Mouse (Mus musculus) MEL (cell line): ENCODE measurements at regions not wholly inside any gene's neighbourhood (a gene's known extent, or its start where the extent isn't known, plus 50 kb on each side); places are given as distances from the start of the nearest gene placed in this dataset.

Experiments
- DNase-seq: peaks from one replicate; pipeline ENCODE4 v3.0.0; 2011; ENCODE audit warnings: low read depth, low spot score
- H3K27ac ChIP-seq: 2 replicates; pipeline ENCODE4 v1.5.1; 2012; ENCODE audit warnings: low read depth, mild to moderate bottlenecking, control low read depth, low read length, moderate library complexity; ENCODE audit not compliant: control insufficient read depth
- H3K27me3 ChIP-seq, 2 experiments: fragments of 150-350 bp in 1 of 2; sonication (generic) in 1 of 2; 2 replicates each; pipeline ENCODE4 v1.6.1; 2012; ENCODE audit warnings: low read length in 2 of 2, mild to moderate bottlenecking in 2 of 2, improper control_type of control experiment in 1 of 2, moderate library complexity in 1 of 2; ENCODE audit not compliant: insufficient read depth in 2 of 2, control insufficient read depth in 1 of 2
- H3K36me3 ChIP-seq, 2 experiments: 2 replicates each; pipeline ENCODE4 v1.6.1; 2012 to 2014; ENCODE audit warnings: low read length in 2 of 2, improper control_type of control experiment in 1 of 2, inconsistent platforms in 1 of 2, mild to moderate bottlenecking in 1 of 2; ENCODE audit not compliant: insufficient read depth in 2 of 2, control insufficient read depth in 1 of 2
- H3K4me1 ChIP-seq, 2 experiments: fragments of 150-350 bp in 1 of 2; sonication (generic) in 1 of 2; 2 replicates each; pipeline ENCODE4 v1.6.1; 2012; ENCODE audit warnings: low read length in 2 of 2, improper control_type of control experiment in 1 of 2, mild to moderate bottlenecking in 1 of 2; ENCODE audit not compliant: insufficient read depth in 2 of 2, control insufficient read depth in 1 of 2
- H3K4me3 ChIP-seq, 2 experiments: fragments of 150-350 bp in 1 of 2; sonication (generic) in 1 of 2; 2 replicates each; pipeline ENCODE4 v1.5.1; 2012; ENCODE audit warnings: low read depth in 2 of 2, low read length in 2 of 2, mild to moderate bottlenecking in 2 of 2, moderate library complexity in 2 of 2, control low read depth in 1 of 2, improper control_type of control experiment in 1 of 2; ENCODE audit not compliant: control insufficient read depth in 1 of 2, insufficient read depth in 1 of 2
- H3K79me2 ChIP-seq: 2 replicates; pipeline ENCODE4 v1.6.1; 2012; ENCODE audit warnings: mild to moderate bottlenecking, low read length, moderate library complexity; ENCODE audit not compliant: control insufficient read depth, poor library complexity, insufficient read depth
- H3K9ac ChIP-seq: 2 replicates; pipeline ENCODE4 v1.6.1; 2012; ENCODE audit warnings: low read depth, mild to moderate bottlenecking, control low read depth, low read length, moderate library complexity; ENCODE audit not compliant: control insufficient read depth, poor library complexity, severe bottlenecking
- H3K9me3 ChIP-seq: fragments of 150-350 bp; sonication (generic); replicated peaks from 2 replicates; pipeline ENCODE4 v1.6.1; 2012; ENCODE audit warnings: mild to moderate bottlenecking, low read length, improper control_type of control experiment, moderate library complexity; ENCODE audit not compliant: insufficient read depth
- BHLHE40 ChIP-seq: IDR thresholded peaks from 2 replicates; pipeline ENCODE4 v1.6.1; 2012; ENCODE audit warnings: low read depth, mild to moderate bottlenecking, inconsistent platforms, low read length, improper control_type of control experiment, borderline replicate concordance
- CHD1 ChIP-seq: IDR thresholded peaks from 2 replicates; pipeline ENCODE4 v1.6.1; 2012; ENCODE audit warnings: low read depth, mild to moderate bottlenecking, inconsistent platforms, low read length, improper control_type of control experiment
- CHD2 ChIP-seq: IDR thresholded peaks from 2 replicates; pipeline ENCODE4 v1.6.1; 2011; ENCODE audit warnings: low read length, improper control_type of control experiment
- E2F4 ChIP-seq: IDR thresholded peaks from 2 replicates; pipeline ENCODE4 v1.6.1; 2011; ENCODE audit warnings: low read depth, low read length, improper control_type of control experiment, borderline replicate concordance
- ELF1 ChIP-seq: IDR thresholded peaks from 2 replicates; pipeline ENCODE4 v1.6.1; 2014; ENCODE audit warnings: low read depth, mild to moderate bottlenecking, inconsistent platforms, low read length, improper control_type of control experiment, moderate library complexity
- EP300 ChIP-seq, 2 experiments: IDR thresholded peaks; 2 replicates each; pipeline ENCODE4 v1.6.1; 2011; ENCODE audit warnings: improper control_type of control experiment in 2 of 2, low read length in 2 of 2, low read depth in 1 of 2, mild to moderate bottlenecking in 1 of 2
- GABPA ChIP-seq: IDR thresholded peaks from 2 replicates; pipeline ENCODE4 v1.6.1; 2012; ENCODE audit warnings: low read depth, mild to moderate bottlenecking, inconsistent platforms, low read length, improper control_type of control experiment, moderate library complexity
- GATA1 ChIP-seq: IDR thresholded peaks from 2 replicates; pipeline ENCODE4 v1.6.1; 2011; ENCODE audit warnings: low read depth, low read length, improper control_type of control experiment
- HCFC1 ChIP-seq: IDR thresholded peaks from 2 replicates; pipeline ENCODE4 v1.6.1; 2012; ENCODE audit warnings: low read depth, mild to moderate bottlenecking, inconsistent platforms, low read length, improper control_type of control experiment, moderate library complexity
- JUND ChIP-seq: IDR thresholded peaks from 2 replicates; pipeline ENCODE4 v1.6.1; 2011; ENCODE audit warnings: low read depth, mild to moderate bottlenecking, improper control_type of control experiment, low read length
- MAX ChIP-seq: IDR thresholded peaks from 2 replicates; pipeline ENCODE4 v1.6.1; 2011; ENCODE audit warnings: low read length, improper control_type of control experiment
- MAZ ChIP-seq: IDR thresholded peaks from 2 replicates; pipeline ENCODE4 v1.6.1; 2012; ENCODE audit warnings: low read depth, mild to moderate bottlenecking, inconsistent platforms, low read length, improper control_type of control experiment
- MEF2A ChIP-seq: IDR thresholded peaks from 2 replicates; pipeline ENCODE4 v1.6.1; 2014; ENCODE audit warnings: low read depth, mild to moderate bottlenecking, inconsistent platforms, low read length, improper control_type of control experiment; ENCODE audit not compliant: poor library complexity, insufficient replicate concordance, severe bottlenecking; ENCODE audit errors: extremely low read depth
- MYC ChIP-seq: IDR thresholded peaks from 2 replicates; pipeline ENCODE4 v1.6.1; 2011; ENCODE audit warnings: low read depth, mild to moderate bottlenecking, low read length, improper control_type of control experiment, moderate library complexity
- NELFE ChIP-seq: IDR thresholded peaks from 2 replicates; pipeline ENCODE4 v1.6.1; 2011; ENCODE audit warnings: low read depth, low read length, improper control_type of control experiment
- RAD21 ChIP-seq: IDR thresholded peaks from 2 replicates; pipeline ENCODE4 v1.6.1; 2011; ENCODE audit warnings: mild to moderate bottlenecking, low read depth, low read length, improper control_type of control experiment
- SMC3 ChIP-seq: IDR thresholded peaks from 2 replicates; pipeline ENCODE4 v1.6.1; 2011; ENCODE audit warnings: low read depth, low read length, improper control_type of control experiment
- TCF12 ChIP-seq: IDR thresholded peaks from 2 replicates; pipeline ENCODE4 v1.6.1; 2014; ENCODE audit warnings: low read depth, mild to moderate bottlenecking, inconsistent platforms, low read length, improper control_type of control experiment, moderate library complexity
- USF1 ChIP-seq: IDR thresholded peaks from 2 replicates; pipeline ENCODE4 v1.6.1; 2014; ENCODE audit warnings: low read depth, mild to moderate bottlenecking, inconsistent platforms, low read length, improper control_type of control experiment, moderate library complexity
- ZC3H11A ChIP-seq: IDR thresholded peaks from 2 replicates; pipeline ENCODE4 v1.6.1; 2012; ENCODE audit warnings: low read depth, mild to moderate bottlenecking, inconsistent platforms, low read length, improper control_type of control experiment
- ZKSCAN1 ChIP-seq: IDR thresholded peaks from 2 replicates; pipeline ENCODE4 v1.6.1; 2012; ENCODE audit warnings: low read depth, mild to moderate bottlenecking, inconsistent platforms, low read length, improper control_type of control experiment, moderate library complexity
- ZNF384 ChIP-seq: IDR thresholded peaks from 2 replicates; pipeline ENCODE4 v1.6.1; 2012; ENCODE audit warnings: low read depth, mild to moderate bottlenecking, inconsistent platforms, low read length, improper control_type of control experiment

- peaks cover 8 to 43% of the 10 kb centered on the region in 2 experiments for H3K4me1 ChIP-seq
- H3K9me3 ChIP-seq, result no peaks in the 10 kb centered on the region
- no peaks in the 10 kb centered on the region for H3K27me3 ChIP-seq
- peaks cover 0 to 52% of the 10 kb centered on the region in 2 experiments; a peak in 3 of 4 replicates for H3K36me3 ChIP-seq
- no peak overlapping the region for H3K4me3 ChIP-seq
- H3K79me2 ChIP-seq, result peaks cover 12% of the 10 kb centered on the region
- DNase-seq, result no peak
- no peak overlapping the region for H3K9ac ChIP-seq
- TF ChIP-seq HCFC1 (no peak), ZKSCAN1 (no peak), ZC3H11A (no peak), ELF1 (no peak), E2F4 (no peak), USF1 (peak; percentile 72), NELFE (no peak)
- no peak overlapping the region for H3K27ac ChIP-seq
Measured at GRCm38 (mm10) chr5:91732002-91732401, 214.6 kb downstream of the Parm1 start.

- Histone ChIP-seq H3K79me2 (peaks cover 16% of the 10 kb centered on the region), H3K27me3 (no peaks in the 10 kb centered on the region)
- TF ChIP-seq JUND (no peak), ZNF384 (no peak), MAZ (no peak), GABPA (no peak), RAD21 (no peak), MAX (no peak), GATA1 (no peak), EP300 (IDR thresholded peaks at IDR 0.05; ENCODE audit: low read depth in 1 of 2, low read length in 2 of 2) (no peak), USF1 (no peak), TCF12 (no peak), CHD2 (no peak), MEF2A (no peak), CHD1 (no peak), ZKSCAN1 (no peak), SMC3 (no peak), ELF1 (no peak), NELFE (no peak), BHLHE40 (no peak), E2F4 (no peak), MYC (no peak)
Measured at GRCm38 (mm10) chr5:91731155-91731554, 213.7 kb downstream of the Parm1 start.

More at GRCm38 (mm10) chr5:91731155-91731554, 213.7 kb downstream of the Parm1 start:
- Histone ChIP-seq H3K4me1 (peaks cover 12 to 52% of the 10 kb centered on the region in 2 experiments), H3K9me3 (no peaks in the 10 kb centered on the region), H3K4me3 (no peak overlapping the region), H3K36me3 (peaks cover 0 to 58% of the 10 kb centered on the region in 2 experiments; a peak in 3 of 4 replicates), H3K9ac (no peak overlapping the region), H3K27ac (no peak overlapping the region; the same call in 1 of the 2 replicates)
- no peak for DNase-seq
